Mouse (Mus musculus) heart, embryonic 11.5 days (tissue): ENCODE measurements at regions not wholly inside any gene's neighbourhood (a gene's known extent, or its start where the extent isn't known, plus 50 kb on each side); places are given as distances from the start of the nearest gene placed in this dataset.

ENCODE experiments used
- ATAC-seq: fragments of 200-750 bp; cut with Nextera tagmentation; replicated peaks from 2 replicates; pipeline ENCODE4 v1.8.0; 2017; ENCODE audit warnings: moderate library complexity; ENCODE audit not compliant: insufficient number of reproducible peaks, low FRiP score, low TSS enrichment
- H3K27ac ChIP-seq: fragments of 300-500 bp; sonication (generic); 2 replicates; pipeline ENCODE4 v1.5.1; 2014; ENCODE audit warnings: mild to moderate bottlenecking, low read depth, low read length
- H3K27me3 ChIP-seq: fragments of 300-500 bp; sonication (generic); 2 replicates; pipeline ENCODE4 v1.6.1; 2014; ENCODE audit warnings: mild to moderate bottlenecking, low read length, mixed read lengths; ENCODE audit not compliant: control insufficient read depth, insufficient read depth
- H3K36me3 ChIP-seq: fragments of 300-500 bp; sonication (generic); 2 replicates; pipeline ENCODE4 v1.6.1; 2014; ENCODE audit warnings: mild to moderate bottlenecking, low read length, moderate library complexity, mixed read lengths; ENCODE audit not compliant: control insufficient read depth, insufficient read depth
- H3K4me1 ChIP-seq: fragments of 300-500 bp; sonication (generic); 2 replicates; pipeline ENCODE4 v1.6.1; 2014; ENCODE audit warnings: low read length; ENCODE audit not compliant: control insufficient read depth, insufficient read depth
- H3K4me2 ChIP-seq: fragments of 300-500 bp; sonication (generic); 2 replicates; pipeline ENCODE4 v1.6.1; 2014; ENCODE audit warnings: mild to moderate bottlenecking, moderate library complexity
- H3K4me3 ChIP-seq: fragments of 300-500 bp; sonication (generic); 2 replicates; pipeline ENCODE4 v1.5.1; 2014; ENCODE audit warnings: low read depth, low read length
- H3K9ac ChIP-seq: fragments of 300-500 bp; sonication (generic); 2 replicates; pipeline ENCODE4 v1.6.1; 2014; ENCODE audit warnings: mild to moderate bottlenecking, low read depth, low read length, moderate library complexity
- H3K9me3 ChIP-seq: fragments of 300-500 bp; sonication (generic); replicated peaks from 2 replicates; pipeline ENCODE4 v1.6.1; 2016; ENCODE audit warnings: low read length; ENCODE audit not compliant: control insufficient read depth
- WGBS: fragments of 180-500 bp; shearing (Covaris S2); extraction: QIAGEN DNeasy Blood & Tissue Kit; methylation state at CpG from one replicate; pipeline ENCODE4 v1.1.7; 2014; ENCODE audit not compliant: insufficient replicate concordance; 5-methylcytosine and 5-hydroxymethylcytosine counted together

GRCm38 (mm10) chr9:63069919-63070318, 78.8 kb downstream of the Skor1 start:
- H3K9me3 ChIP-seq = no peaks in the 10 kb centered on the region
- 80% methylated on average over 6 of the region's 6 CpGs for WGBS
- no peak overlapping the region for H3K27ac ChIP-seq
- no peak overlapping the region for H3K4me2 ChIP-seq
- no peak overlapping the region for H3K4me3 ChIP-seq
- no peaks in the 10 kb centered on the region for H3K36me3 ChIP-seq
- ATAC-seq = no peak
- H3K9ac ChIP-seq = no peak overlapping the region
- H3K4me1 ChIP-seq = peaks cover 25% of the 10 kb centered on the region
- no peaks in the 10 kb centered on the region for H3K27me3 ChIP-seq

- H3K4me1 ChIP-seq = peaks cover 16% of the 10 kb centered on the region
- H3K4me3 ChIP-seq = no peak overlapping the region
- no peak overlapping the region for H3K4me2 ChIP-seq
- H3K9ac ChIP-seq = no peak overlapping the region
- no peak overlapping the region for H3K27ac ChIP-seq
- H3K27me3 ChIP-seq = no peaks in the 10 kb centered on the region
- 60% methylated on average over 2 of the region's 2 CpGs for WGBS
- ATAC-seq = no peak
- H3K9me3 ChIP-seq = 0 out of 2 replicates have a peak, but pooled peaks cover 4% of the 10 kb centered on the region
- H3K36me3 ChIP-seq = no peaks in the 10 kb centered on the region
Measured at GRCm38 (mm10) chr9:63067054-63067406, 79.3 kb upstream of the Pias1 start.

GRCm38 (mm10) chr9:63066384-63067053, 78.8 kb upstream of the Pias1 start:
- 0 out of 2 replicates have a peak, but pooled peaks cover 4% of the 10 kb centered on the region for H3K9me3 ChIP-seq
- no peak overlapping the region for H3K4me2 ChIP-seq
- no peak overlapping the region for H3K4me3 ChIP-seq
- WGBS = 68% methylated on average over 10 of the region's 10 CpGs
- no peaks in the 10 kb centered on the region for H3K36me3 ChIP-seq
- ATAC-seq = no peak
- no peak overlapping the region for H3K9ac ChIP-seq
- H3K4me1 ChIP-seq = peaks cover 16% of the 10 kb centered on the region
- H3K27me3 ChIP-seq = no peaks in the 10 kb centered on the region
- H3K27ac ChIP-seq = no peak overlapping the region

- no peak overlapping the region for H3K4me3 ChIP-seq
- H3K9ac ChIP-seq = no peak overlapping the region
- 0 out of 2 replicates have a peak, but pooled peaks cover 4% of the 10 kb centered on the region for H3K9me3 ChIP-seq
- no peak overlapping the region for H3K27ac ChIP-seq
- H3K36me3 ChIP-seq = no peaks in the 10 kb centered on the region
- WGBS = 91% methylated on average over 2 of the region's 2 CpGs
- no peak overlapping the region for H3K4me2 ChIP-seq
- no peaks in the 10 kb centered on the region for H3K27me3 ChIP-seq
- H3K4me1 ChIP-seq = peaks cover 15% of the 10 kb centered on the region
- no peak for ATAC-seq
Measured at GRCm38 (mm10) chr9:63063525-63063924, 75.8 kb upstream of the Pias1 start.

- 0 out of 2 replicates have a peak, but pooled peaks cover 4% of the 10 kb centered on the region for H3K9me3 ChIP-seq
- no peak overlapping the region for H3K9ac ChIP-seq
- H3K36me3 ChIP-seq = no peaks in the 10 kb centered on the region
- H3K4me2 ChIP-seq = no peak overlapping the region
- H3K27me3 ChIP-seq = no peaks in the 10 kb centered on the region
- no peak for ATAC-seq
- WGBS = 77% methylated on average over 5 of the region's 5 CpGs
- H3K4me3 ChIP-seq = no peak overlapping the region
- no peak overlapping the region for H3K27ac ChIP-seq
- peaks cover 12% of the 10 kb centered on the region for H3K4me1 ChIP-seq
Measured at GRCm38 (mm10) chr9:63060740-63061139, 73.0 kb upstream of the Pias1 start.

GRCm38 (mm10) chr9:63059234-63059842, 71.6 kb upstream of the Pias1 start:
- peaks cover 12% of the 10 kb centered on the region for H3K4me1 ChIP-seq
- peak overlapping the region; percentile 67 for H3K4me2 ChIP-seq
- H3K9me3 ChIP-seq = 0 out of 2 replicates have a peak, but pooled peaks cover 4% of the 10 kb centered on the region
- peak; percentile 55; the same call in 1 of the 2 replicates for ATAC-seq
- H3K27ac ChIP-seq = no peak overlapping the region
- under 1% methylated on average over 10 of the region's 10 CpGs for WGBS
- H3K9ac ChIP-seq = peak overlapping the region; percentile 58; the same call in 1 of the 2 replicates
- H3K36me3 ChIP-seq = no peaks in the 10 kb centered on the region
- H3K27me3 ChIP-seq = no peaks in the 10 kb centered on the region
- peak overlapping the region; percentile 25 for H3K4me3 ChIP-seq

GRCm38 (mm10) chr9:63058506-63059233, 70.9 kb upstream of the Pias1 start:
- WGBS = 37% methylated on average over 16 of the region's 16 CpGs
- peak overlapping the region; percentile 67 for H3K4me2 ChIP-seq
- no peaks in the 10 kb centered on the region for H3K36me3 ChIP-seq
- H3K4me3 ChIP-seq = peak overlapping the region; percentile 25
- H3K27ac ChIP-seq = no peak overlapping the region
- H3K9ac ChIP-seq = no peak overlapping the region
- H3K4me1 ChIP-seq = peaks cover 12% of the 10 kb centered on the region
- no peaks in the 10 kb centered on the region for H3K27me3 ChIP-seq
- H3K9me3 ChIP-seq = 0 out of 2 replicates have a peak, but pooled peaks cover 4% of the 10 kb centered on the region
- no peak for ATAC-seq

- no peaks in the 10 kb centered on the region for H3K27me3 ChIP-seq
- no peak for ATAC-seq
- H3K4me1 ChIP-seq = peaks cover 12% of the 10 kb centered on the region
- no peak overlapping the region for H3K4me2 ChIP-seq
- H3K4me3 ChIP-seq = no peak overlapping the region
- H3K27ac ChIP-seq = no peak overlapping the region
- H3K36me3 ChIP-seq = no peaks in the 10 kb centered on the region
- no peaks in the 10 kb centered on the region for H3K9me3 ChIP-seq
- WGBS = 78% methylated on average over 9 of the region's 9 CpGs
- no peak overlapping the region for H3K9ac ChIP-seq
Measured at GRCm38 (mm10) chr9:63056695-63057349, 69.1 kb upstream of the Pias1 start.
